9 mouse cellular contexts compared by ENCODE assay signal in the genomic region with DNA sequence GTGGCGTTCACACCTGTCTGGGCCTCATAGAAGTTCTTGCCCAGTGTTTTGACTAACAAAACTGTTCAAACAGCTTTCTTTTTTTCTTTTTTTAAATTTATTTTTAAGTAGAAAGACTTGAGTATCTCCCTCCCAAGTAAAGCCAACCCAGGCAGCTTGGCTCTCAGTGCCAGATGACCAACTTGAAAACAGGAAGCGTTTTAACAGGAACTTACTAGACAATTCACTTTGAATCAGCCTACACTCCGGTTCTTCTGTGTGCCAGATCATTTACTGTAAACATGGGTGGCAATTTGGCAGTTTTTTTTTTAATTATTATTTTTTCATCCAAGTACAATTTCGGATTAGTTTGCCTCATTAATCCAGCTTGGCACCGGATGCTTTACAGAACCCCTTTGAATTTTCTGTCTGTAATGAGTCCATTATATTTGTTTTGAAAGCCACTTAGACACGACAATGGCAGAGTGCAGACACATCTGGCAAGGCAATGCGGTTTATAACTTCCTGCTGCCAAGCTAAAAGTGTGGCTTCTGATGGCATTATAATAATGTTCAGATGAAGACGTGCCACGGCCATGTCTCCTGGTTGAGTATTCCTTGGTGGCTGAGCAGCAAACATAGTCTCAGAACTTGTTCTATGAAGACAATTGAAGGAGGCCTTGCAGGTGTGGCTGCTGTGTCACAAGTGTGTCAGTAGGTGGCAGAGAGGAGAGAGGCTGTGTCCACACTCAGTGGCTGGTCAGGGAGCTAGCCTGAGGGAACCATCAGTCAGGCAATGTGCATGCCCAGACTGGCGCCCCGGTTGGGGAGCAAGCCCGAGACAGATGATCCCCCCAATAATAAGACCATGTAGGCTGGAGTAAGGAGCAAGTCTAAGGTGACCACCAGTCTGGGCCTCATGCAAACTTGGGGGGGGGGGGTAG. TPM values are rescaled to one million over a fixed set of nuclear protein-coding genes. Genes with fewer than 3 reads are reported as not detected.
A peak's percentile ranks its signal among the peaks of the same experiment; 100 is the strongest.
DNase-seq lines count a peak whose midpoint lies in the region; ATAC-seq and TF ChIP-seq lines count a peak whose summit lies in the region.
"Had no signal": no experiment of that assay in that cellular context is flagged by ENCODE, and none has a peak within 500 bp of the region (broad histone marks: within the 10 kb centered on the region; RNA-seq: fewer than 3 reads in every experiment).

No protein-coding gene starts in this region.

- peak; percentile 40; the same call in 1 of the 2 replicates for TF ChIP-seq CTCF in testis, adult 2 months (IDR thresholded peaks at IDR 0.05; ENCODE audit: control insufficient read depth, insufficient read depth, insufficient replicate concordance, low read depth, low read length)

- TF ChIP-seq POLR2A in testis, adult 2 months (IDR thresholded peaks at IDR 0.05; ENCODE audit: control insufficient read depth, low read depth, low read length) = no peak

- H3K27ac ChIP-seq in testis, adult 2 months (ENCODE audit: control insufficient read depth, insufficient read depth, low read depth, low read length) = no peak overlapping the region
- H3K27ac ChIP-seq: neural tube, embryonic 13.5 days had no signal

- peak; percentile 73 for ATAC-seq in frontal cortex, adult (ENCODE audit: low TSS enrichment)

- H3K36me3 ChIP-seq in testis, adult 2 months (ENCODE audit: control insufficient read depth, insufficient read depth, low read length) = no peaks in the 10 kb centered on the region
- H3K36me3 ChIP-seq in splenic B cell, adult 2 months (ENCODE audit: control insufficient read depth, insufficient read depth, low read length, poor library complexity, severe bottlenecking) = no peaks in the 10 kb centered on the region
- H3K36me3 ChIP-seq: neural tube, embryonic 13.5 days had no signal

- no peak for DNase-seq in frontal cortex, postnatal 25 days (ENCODE audit: low spot score in 2 of 2)
- DNase-seq in testis, postnatal 14 days (ENCODE audit: low spot score) = no peak
- DNase-seq in kidney, adult 9 months = peak; percentile 66
- peak; percentile 27 for DNase-seq in splenic B cell, adult 2 months (ENCODE audit: low read depth, low spot score)
- DNase-seq in frontal cortex, postnatal 14 days (ENCODE audit: low spot score in 2 of 2) = no peak
- no peak for DNase-seq in left cerebral cortex, postnatal 10 days (ENCODE audit: extremely low spot score in 1 of 2, low spot score in 2 of 2)

- H3K27me3 ChIP-seq in testis, adult 2 months (ENCODE audit: control insufficient read depth, insufficient read depth, low read length) = no peaks in the 10 kb centered on the region
- H3K27me3 ChIP-seq in splenic B cell, adult 2 months (ENCODE audit: control insufficient read depth, insufficient read depth, low read length, poor library complexity, severe bottlenecking) = no peaks in the 10 kb centered on the region
- H3K27me3 ChIP-seq: neural tube, embryonic 13.5 days had no signal

- no peak overlapping the region for H3K4me3 ChIP-seq in testis, adult 2 months (ENCODE audit: control insufficient read depth, low read depth, low read length)
- H3K4me3 ChIP-seq: neural tube, embryonic 13.5 days had no signal

- intact Hi-C loops in left cerebral cortex, postnatal 10 days (cut with DNase I) = no loop called here

- no peaks in the 10 kb centered on the region for H3K4me1 ChIP-seq in testis, adult 2 months (ENCODE audit: control insufficient read depth, insufficient read depth, low read length)
- H3K4me1 ChIP-seq: neural tube, embryonic 13.5 days had no signal

RNA-seq across cellular contexts. Expression of gene Cldn10, which starts 12.9 kb away (rescaled TPM):
- 0.16 and 0.85 TPM in 2 replicates for polyA plus RNA-seq in testis, adult 2 months (2012; rRNA removed)
- 10 to 100 TPM; 16.1 to 18.4 TPM for total RNA-seq in left cerebral cortex, postnatal 10 days (2021)

Comparison
In these comparisons a context has a peak if more than half of its experiments do, and no peak if none do; other contexts are left out.
1. DNase-seq: peak in kidney, adult 9 months (single experiment) and splenic B cell, adult 2 months (single experiment); none in frontal cortex, postnatal 25 days (0 of 2), testis, postnatal 14 days (single experiment), frontal cortex, postnatal 14 days (0 of 2) and left cerebral cortex, postnatal 10 days (0 of 2).